Mouse (Mus musculus): Measurements from ENCODE around the gene Tshr.

- TF ChIP-seq CTCF (IDR thresholded peaks at IDR 0.05; ENCODE audit: borderline replicate concordance, insufficient read depth, low read length), result no peak
- no peak for TF ChIP-seq POLR2A (IDR thresholded peaks at IDR 0.05; ENCODE audit: low read depth, low read length)
These were observed 187.3 kb downstream of the Tshr start for GRCm38 (mm10) chr12:91571708-91572107.

All from embryonic fibroblast, embryonic 13.5 days (primary cell).